Mouse (Mus musculus) liver, embryonic 14.5 days (tissue): ENCODE data around the gene Samd11. TPM values are rescaled to one million over a fixed set of nuclear protein-coding genes. Genes with fewer than 3 reads are reported as not detected.

Source experiments
- ATAC-seq: fragments of 200-750 bp; cut with Nextera tagmentation; 2 replicates; pipeline ENCODE4 v1.8.0; 2017; ENCODE audit warnings: moderate number of reproducible peaks, mild to moderate bottlenecking, moderate library complexity; ENCODE audit not compliant: insufficient read depth
- DNase-seq, 3 experiments: peaks; one replicate each; pipeline ENCODE4 v3.0.0-alpha.2; 2012 to 2013; ENCODE audit warnings: low read depth in 3 of 3, low spot score in 3 of 3
- H3K27ac ChIP-seq: fragments of 300-500 bp; sonication (generic); 2 replicates; pipeline ENCODE4 v1.5.1; 2014; ENCODE audit warnings: moderate library complexity, mild to moderate bottlenecking, control low read depth, inconsistent platforms
- H3K27me3 ChIP-seq: fragments of 300-500 bp; sonication (generic); 2 replicates; pipeline ENCODE4 v1.6.1; 2014; ENCODE audit warnings: mild to moderate bottlenecking, low read length, moderate library complexity; ENCODE audit not compliant: control insufficient read depth, insufficient read depth
- H3K36me3 ChIP-seq: fragments of 300-500 bp; sonication (generic); replicated peaks from 2 replicates; pipeline ENCODE4 v1.6.1; 2014; ENCODE audit warnings: low read depth; ENCODE audit not compliant: control insufficient read depth, insufficient read depth
- H3K4me1 ChIP-seq, 2 experiments: fragments of 200-500 bp in 1 of 2; fragments of 300-500 bp in 1 of 2; sonication (generic) in 1 of 2; replicated peaks; 2 replicates each; pipeline ENCODE4 v1.6.1; 2012 to 2014; ENCODE audit warnings: antibody characterized with exemption in 1 of 2, inconsistent platforms in 1 of 2, low read length in 1 of 2; ENCODE audit not compliant: control insufficient read depth in 2 of 2, insufficient read depth in 2 of 2
- H3K4me2 ChIP-seq: fragments of 300-500 bp; sonication (generic); 2 replicates; pipeline ENCODE4 v1.6.1; 2014; ENCODE audit warnings: low read depth, mild to moderate bottlenecking, control low read depth, moderate library complexity
- H3K4me3 ChIP-seq, 2 experiments: fragments of 200-500 bp in 1 of 2; fragments of 300-500 bp in 1 of 2; sonication (generic) in 1 of 2; 2 replicates each; pipeline ENCODE4 v1.5.1; 2012 to 2014; ENCODE audit warnings: low read depth in 2 of 2, low read length in 2 of 2, mild to moderate bottlenecking in 2 of 2, control low read depth in 1 of 2, inconsistent platforms in 1 of 2, moderate library complexity in 1 of 2; ENCODE audit not compliant: insufficient read depth in 1 of 2
- H3K9ac ChIP-seq: fragments of 300-500 bp; sonication (generic); replicated peaks from 2 replicates; pipeline ENCODE4 v1.6.1; 2014; ENCODE audit warnings: mild to moderate bottlenecking, control low read depth, moderate library complexity
- H3K9me3 ChIP-seq: fragments of 300-500 bp; sonication (generic); 2 replicates; pipeline ENCODE4 v1.6.1; 2016; ENCODE audit warnings: low read length, mixed read lengths; ENCODE audit not compliant: control insufficient read depth
- CTCF ChIP-seq: IDR thresholded peaks from 2 replicates; pipeline ENCODE4 v1.5.1; 2016; ENCODE audit warnings: antibody characterized with exemption, low read depth, control low read depth
- EP300 ChIP-seq: IDR thresholded peaks from 2 replicates; pipeline ENCODE4 v1.6.1; 2016; ENCODE audit warnings: antibody characterized with exemption, low read depth
- WGBS: fragments of 180-500 bp; shearing (Covaris S2); extraction: QIAGEN DNeasy Blood & Tissue Kit; methylation state at CpG from one replicate; pipeline ENCODE4 v1.1.7; 2014; ENCODE audit not compliant: insufficient replicate concordance; 5-methylcytosine and 5-hydroxymethylcytosine counted together
- polyA plus RNA-seq, 2 experiments: library from polyadenylated mRNA; depleted of rRNA in 1 of 2; stranded (reverse) in 1 of 2; unstranded in 1 of 2; fragments of >200 nt; fragmentation: Nextera tagmentation in 1 of 2; extraction: Ambion mirVana in 1 of 2; gene quantifications; 2 replicates each; pipeline versions ENCODE4 v1.2.1 to v1.2.3; 2012 to 2014

The Samd11 gene
- polyA plus RNA-seq (2012; rRNA removed) (56.1 and 56.9 TPM in 2 replicates), polyA plus RNA-seq (2014; fragmentation: Nextera tagmentation; extraction: Ambion mirVana) (21.5 and 24.8 TPM in 2 replicates)

- Histone ChIP-seq H3K9me3 (no peaks in the 10 kb centered on the region), H3K9ac (peak within 1 kb of the TSS; percentile 91), H3K36me3 (peaks cover 17% of the 10 kb centered on the region), H3K4me2 (peak within 1 kb of the TSS; percentile 74), H3K4me1 (peaks cover 23 to 40% of the 10 kb centered on the region in 2 experiments), H3K4me3 (peak within 1 kb of the TSS; percentile 70 to 73), H3K27ac (peak within 1 kb of the TSS; percentile 97), H3K27me3 (peaks cover 4% of the 10 kb centered on the region)
- 3% methylated on average over 26 of the region's 26 CpGs for WGBS
- peak; percentile 37 to 44 (median 43) for DNase-seq
- peak; percentile 34 for ATAC-seq
- TF ChIP-seq CTCF (no peak), EP300 (no peak)
These were observed at the start of gene Samd11 for GRCm38 (mm10) chr4:156255078-156255839. TSS of gene Samd11 (minus strand) at chr4:156255657.

GRCm38 (mm10) chr4:156254361-156255077 lies 938 bp downstream of the Samd11 start:
- H3K36me3 ChIP-seq, result peaks cover 25% of the 10 kb centered on the region
- TF ChIP-seq EP300, result no peak
- TF ChIP-seq CTCF, result no peak
- peak overlapping the region; percentile 74 for H3K4me2 ChIP-seq
- 2% methylated on average over 30 of the region's 30 CpGs for WGBS
- DNase-seq (peak; percentile 59 to 64 (median 61)), ATAC-seq (peak; percentile 56)
- H3K27me3 ChIP-seq, result peaks cover 4% of the 10 kb centered on the region
- H3K27ac ChIP-seq, result peak overlapping the region; percentile 97
- H3K9ac ChIP-seq, result peak overlapping the region; percentile 91
- no peaks in the 10 kb centered on the region for H3K9me3 ChIP-seq
- H3K4me1 ChIP-seq, result peaks cover 23 to 46% of the 10 kb centered on the region in 2 experiments
- peak overlapping the region; percentile 70 to 73 for H3K4me3 ChIP-seq

DNA sequence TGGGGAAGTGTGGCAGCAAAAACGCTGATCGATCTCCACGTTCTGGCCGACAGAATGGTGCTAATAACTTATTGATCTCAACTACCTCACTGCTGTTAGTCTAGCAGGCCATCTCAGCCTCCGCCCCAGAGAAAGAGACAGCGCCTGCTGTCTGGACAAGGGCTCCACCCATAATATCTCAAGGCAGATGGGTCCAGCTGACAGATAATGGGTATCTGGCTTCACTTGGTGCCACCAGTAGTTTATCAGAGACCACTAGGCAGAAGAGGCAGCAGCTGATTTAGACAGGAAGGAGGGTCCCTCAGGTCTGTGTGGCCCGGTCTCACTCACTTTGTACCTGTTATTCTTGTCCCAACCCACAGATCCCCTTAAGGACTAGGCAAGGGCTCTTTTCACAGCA lies 2.4 kb downstream of the Samd11 start:
- TF ChIP-seq CTCF, result no peak
- peak; percentile 99 for TF ChIP-seq EP300
- ATAC-seq (peak; percentile 86), DNase-seq (peak; percentile 73 to 88 (median 75))
- no peaks in the 10 kb centered on the region for H3K9me3 ChIP-seq
- H3K4me2 ChIP-seq, result peak overlapping the region; percentile 93
- WGBS, result 9% methylated on average over 7 of the region's 7 CpGs
- H3K36me3 ChIP-seq, result peaks cover 39% of the 10 kb centered on the region
- peak overlapping the region; percentile 98 for H3K27ac ChIP-seq
- H3K27me3 ChIP-seq, result peaks cover 4% of the 10 kb centered on the region
- peak overlapping the region; percentile 30 to 52 for H3K4me3 ChIP-seq
- H3K9ac ChIP-seq, result peak overlapping the region; percentile 86
- H3K4me1 ChIP-seq, result peaks cover 23 to 48% of the 10 kb centered on the region in 2 experiments

GRCm38 (mm10) chr4:156252619-156253018 lies 2.8 kb downstream of the Samd11 start:
- 18% methylated on average over 3 of the region's 3 CpGs for WGBS
- peaks cover 44% of the 10 kb centered on the region for H3K36me3 ChIP-seq
- peak overlapping the region; percentile 86 for H3K9ac ChIP-seq
- no peaks in the 10 kb centered on the region for H3K9me3 ChIP-seq
- H3K4me2 ChIP-seq, result peak overlapping the region; percentile 93
- peak overlapping the region; percentile 30 to 52 for H3K4me3 ChIP-seq
- H3K27ac ChIP-seq, result peak overlapping the region; percentile 98
- DNase-seq (no peak), ATAC-seq (peak; percentile 16)
- TF ChIP-seq EP300, result no peak
- H3K27me3 ChIP-seq, result peaks cover 4% of the 10 kb centered on the region
- H3K4me1 ChIP-seq, result peaks cover 23 to 48% of the 10 kb centered on the region in 2 experiments

GRCm38 (mm10) chr4:156252140-156252539 lies 3.3 kb downstream of the Samd11 start:
- H3K9ac ChIP-seq, result peak overlapping the region; percentile 86
- H3K4me3 ChIP-seq, result peak overlapping the region; percentile 30 to 52
- peaks cover 23 to 48% of the 10 kb centered on the region in 2 experiments for H3K4me1 ChIP-seq
- peaks cover 4% of the 10 kb centered on the region for H3K27me3 ChIP-seq
- no peak for TF ChIP-seq CTCF
- no peak for TF ChIP-seq EP300
- ATAC-seq (peak; percentile 41), DNase-seq (peak in 1 of 3 experiments; percentile 42)
- H3K36me3 ChIP-seq, result peaks cover 48% of the 10 kb centered on the region
- WGBS, result 13% methylated on average over 7 of the region's 7 CpGs
- no peaks in the 10 kb centered on the region for H3K9me3 ChIP-seq
- H3K4me2 ChIP-seq, result peak overlapping the region; percentile 93
- peak overlapping the region; percentile 98 for H3K27ac ChIP-seq
